Mouse (Mus musculus): ENCODE measurements around the gene Zic3.

The Zic3 gene

DNA sequence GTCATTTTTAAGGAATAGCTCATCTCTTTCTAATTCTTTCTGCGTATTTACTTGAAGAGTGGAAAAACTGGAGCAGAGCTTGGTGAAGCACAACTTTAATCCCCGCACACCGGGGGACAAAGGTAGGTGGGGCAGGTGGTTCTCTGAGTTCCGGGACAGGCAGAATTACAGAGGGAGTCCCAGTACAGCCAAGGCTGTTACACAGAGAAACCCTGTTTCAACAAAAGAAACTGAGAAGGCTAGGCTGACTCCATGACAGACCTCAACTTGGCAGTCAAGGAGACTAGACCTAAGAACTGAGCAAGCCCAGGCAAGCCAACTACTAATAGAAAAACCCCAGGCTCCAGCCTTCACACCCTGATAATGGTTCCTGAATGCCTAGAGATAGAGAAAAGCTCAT, 20.0 kb downstream of the Zic3 start:
- no peak for DNase-seq (ENCODE audit: low spot score)
